Mouse (Mus musculus): Measurements from ENCODE around the gene Kat6b. TPM values are rescaled to one million over a fixed set of nuclear protein-coding genes. Genes with fewer than 3 reads are reported as not detected.

The Kat6b gene
- total RNA-seq, 4 experiments from 2014 or later = 45.4 to 64.1 (median 52.1) TPM

DNA sequence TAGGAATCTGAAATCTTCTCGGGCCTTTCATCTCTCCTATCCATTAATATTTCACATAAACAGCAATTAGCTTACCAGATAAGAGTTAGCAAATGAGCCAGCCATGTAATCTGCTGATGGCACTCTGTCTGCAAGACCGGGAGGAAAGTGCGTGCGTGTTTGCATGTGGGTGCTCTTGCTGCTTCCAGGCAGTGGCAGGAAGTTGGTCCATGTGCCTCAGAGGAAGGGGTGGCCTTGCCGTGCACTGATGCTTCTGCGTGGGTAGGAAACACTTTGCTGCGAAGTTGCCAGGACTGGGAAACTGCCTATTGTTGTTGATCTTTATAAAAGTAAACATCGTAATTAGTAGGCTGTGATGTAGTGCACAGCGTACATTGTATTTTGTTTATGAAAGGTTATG, 42.0 kb downstream of the Kat6b start:
- DNase-seq = no peak

DNA sequence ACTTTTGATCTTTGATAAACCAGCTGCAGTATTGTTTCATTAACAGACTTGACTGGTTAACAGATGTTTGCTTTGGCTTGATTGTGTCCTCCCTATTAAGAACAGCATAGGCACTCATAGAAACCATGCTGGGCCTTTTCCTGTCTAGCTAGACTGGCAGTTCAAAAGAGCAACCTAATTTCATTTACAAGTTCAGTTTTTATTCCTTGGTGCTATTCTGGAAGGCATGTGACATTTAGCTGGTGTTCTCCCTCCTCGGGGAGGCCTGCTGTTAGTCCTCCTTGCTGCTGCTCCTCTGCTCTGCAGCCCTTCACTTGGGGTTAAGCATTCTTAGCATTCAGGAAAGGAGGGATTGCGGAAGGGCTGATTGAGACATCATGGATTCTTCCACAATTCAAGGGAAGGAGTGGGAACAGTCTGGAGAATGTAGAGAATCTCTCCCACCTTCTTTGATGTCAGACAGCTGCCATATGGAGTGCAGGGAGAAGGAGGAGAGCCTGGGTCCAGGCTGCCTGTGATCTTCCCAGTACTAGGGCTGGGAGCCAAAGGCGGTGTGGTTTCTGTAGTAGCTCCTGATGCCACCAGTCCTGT, 42.7 kb downstream of the Kat6b start:
- DNase-seq = no peak

GRCm38 (mm10) chr14:21525674-21526073, 44.4 kb downstream of the Kat6b start:
- no peak for DNase-seq

DNA sequence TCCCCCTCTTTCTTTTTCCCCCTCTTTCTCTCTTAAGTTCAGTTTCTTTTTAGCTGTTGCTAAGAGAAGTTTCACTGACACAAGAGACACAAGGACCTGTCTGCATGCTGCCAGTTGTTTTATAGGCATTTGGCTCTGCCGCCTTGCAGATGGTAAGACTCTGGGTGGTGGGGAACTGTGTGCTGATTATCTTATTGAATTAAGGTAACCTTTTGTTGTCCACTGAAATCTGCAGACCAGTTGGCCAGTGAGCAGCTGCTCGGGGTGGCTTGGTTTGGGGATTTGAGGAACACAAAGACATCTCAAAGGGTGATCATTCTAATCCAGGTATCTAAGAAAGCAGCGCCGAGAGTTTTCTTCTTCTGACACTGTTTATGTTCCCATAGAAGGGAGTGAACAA, 52.3 kb downstream of the Kat6b start:
- DNase-seq = no peak

- DNase-seq = no peak
Observed at GRCm38 (mm10) chr14:21534066-21534465, 52.8 kb downstream of the Kat6b start.

GRCm38 (mm10) chr14:21534542-21535272, 53.5 kb downstream of the Kat6b start:
- no peak for DNase-seq

DNA sequence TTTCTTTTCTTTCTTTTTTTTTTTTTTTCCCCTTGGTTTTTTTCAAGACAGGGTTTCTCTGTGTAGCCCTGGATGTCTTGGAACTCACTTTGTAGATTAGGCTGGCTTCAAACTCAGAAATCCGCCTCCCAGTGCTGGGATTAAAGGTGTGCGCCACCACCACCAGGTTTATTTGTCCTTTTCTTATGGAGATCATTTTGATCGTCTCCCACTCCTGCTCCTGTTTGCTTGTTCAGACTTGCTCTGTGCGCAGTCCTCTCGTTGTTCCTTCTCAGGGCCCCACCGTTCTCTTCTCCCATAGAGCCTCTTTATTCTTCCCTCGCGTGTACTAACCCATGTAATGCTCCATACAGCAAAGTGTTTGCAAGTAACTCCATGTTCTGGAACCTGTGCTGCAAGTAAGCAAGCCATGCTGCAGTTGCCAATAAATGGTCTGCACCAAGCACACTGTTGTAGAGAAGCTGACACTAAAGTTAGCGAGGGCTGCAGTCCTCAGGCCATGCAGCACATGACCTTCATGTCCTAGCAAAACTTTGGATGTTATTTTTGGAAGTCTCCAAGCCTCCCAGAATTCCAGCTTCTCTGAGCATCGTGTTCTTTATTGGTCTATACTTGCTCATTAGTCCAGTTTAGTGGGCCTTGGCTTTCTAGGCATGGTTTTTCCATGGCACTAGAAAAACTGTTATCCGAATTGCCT, 55.4 kb downstream of the Kat6b start:
- DNase-seq = no peak

DNA sequence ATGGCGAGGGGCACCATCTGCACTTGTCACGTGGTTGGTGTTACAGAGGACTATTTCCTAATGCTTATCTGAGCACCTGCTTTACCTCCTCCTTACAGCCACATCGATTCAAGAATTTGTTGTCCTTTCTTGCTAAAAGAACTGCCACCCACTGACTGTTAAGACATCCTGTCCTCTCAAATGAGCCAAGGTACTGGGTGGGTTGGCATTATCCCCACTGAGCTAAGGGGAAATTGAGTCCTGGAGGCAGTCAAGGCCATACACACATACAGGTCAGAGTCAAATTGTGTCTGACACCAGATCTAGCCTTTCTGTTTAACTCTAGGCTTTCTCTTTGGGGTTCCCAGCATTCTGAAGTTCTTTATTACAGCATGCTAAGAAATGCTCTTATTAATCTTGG, 56.6 kb downstream of the Kat6b start:
- no peak for DNase-seq

GRCm38 (mm10) chr14:21539731-21540130, 58.5 kb downstream of the Kat6b start:
- no peak for DNase-seq

- DNase-seq = no peak
Observed at GRCm38 (mm10) chr14:21540361-21540760, 59.1 kb downstream of the Kat6b start.

DNA sequence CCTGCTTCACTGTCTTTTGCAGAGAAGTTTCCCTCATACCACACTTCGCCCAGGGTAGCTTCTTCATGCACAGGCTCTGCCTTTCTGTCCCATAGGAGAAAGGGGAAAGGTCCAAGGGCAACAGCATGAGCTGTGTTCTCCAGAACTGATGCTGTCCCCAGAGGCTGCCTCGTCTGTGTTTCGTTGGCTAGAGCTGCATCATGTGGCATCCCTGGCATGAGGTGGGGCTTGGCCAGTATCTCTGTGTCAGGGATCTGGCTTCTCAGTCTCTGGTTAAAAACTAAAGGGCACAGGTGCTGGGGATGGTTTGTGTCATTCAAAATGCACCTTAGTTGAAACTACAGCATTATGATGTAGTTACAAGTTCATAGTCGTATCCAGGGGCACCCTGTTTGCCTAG, 64.3 kb downstream of the Kat6b start:
- DNase-seq = no peak

GRCm38 (mm10) chr14:21546351-21546750, 65.1 kb downstream of the Kat6b start:
- DNase-seq = no peak

GRCm38 (mm10) chr14:21547297-21547696, 66.1 kb downstream of the Kat6b start:
- DNase-seq = no peak

DNA sequence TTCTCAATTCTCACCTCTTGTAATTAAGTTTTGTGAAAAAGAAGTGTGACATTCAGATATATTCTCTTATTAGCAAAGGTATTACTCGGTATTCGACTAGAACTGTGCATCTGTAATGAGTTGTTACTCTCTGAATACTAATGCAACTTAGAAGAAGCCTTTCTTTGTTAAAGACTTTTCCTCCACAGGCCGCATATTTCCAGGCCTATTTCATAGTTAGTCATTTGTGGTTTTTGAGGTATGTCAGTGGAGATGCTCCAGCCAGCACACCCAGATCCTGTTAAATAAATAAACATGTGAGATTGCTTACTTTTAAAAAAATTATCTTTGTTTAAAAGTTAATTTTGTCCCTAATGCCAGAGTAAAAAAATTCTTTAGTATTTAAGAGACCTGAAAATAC, 66.7 kb downstream of the Kat6b start:
- no peak for DNase-seq

GRCm38 (mm10) chr14:21548952-21549607, 67.8 kb downstream of the Kat6b start:
- DNase-seq = no peak

DNA sequence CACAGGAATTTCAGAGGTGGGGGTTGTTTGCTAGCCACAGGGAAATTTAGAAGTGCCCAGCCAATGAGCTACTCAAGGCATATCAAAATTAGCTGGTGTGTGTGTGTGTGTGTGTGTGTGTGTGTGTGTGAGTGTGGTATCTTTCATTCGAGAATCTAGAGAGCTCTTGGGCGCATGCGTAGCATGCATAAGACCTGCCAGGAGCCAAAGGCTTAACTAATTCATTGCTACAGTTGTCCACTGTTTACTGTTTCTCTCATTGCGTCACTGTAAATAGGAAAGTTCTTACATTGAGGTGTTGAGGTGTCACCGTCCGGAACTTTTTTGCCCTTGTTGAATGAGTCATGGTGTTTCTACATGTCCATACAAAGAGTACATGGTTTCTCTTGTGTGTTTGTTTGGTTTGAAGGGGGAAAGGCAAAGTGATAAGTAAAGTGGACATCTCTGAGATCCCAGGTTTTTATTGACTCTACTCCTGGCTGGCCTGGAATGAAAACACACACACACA, 68.4 kb downstream of the Kat6b start:
- no peak for DNase-seq

GRCm38 (mm10) chr14:21550576-21550975, 69.3 kb downstream of the Kat6b start:
- DNase-seq = no peak

- DNase-seq = no peak
Observed at GRCm38 (mm10) chr14:21551655-21552054, 70.4 kb downstream of the Kat6b start.

DNA sequence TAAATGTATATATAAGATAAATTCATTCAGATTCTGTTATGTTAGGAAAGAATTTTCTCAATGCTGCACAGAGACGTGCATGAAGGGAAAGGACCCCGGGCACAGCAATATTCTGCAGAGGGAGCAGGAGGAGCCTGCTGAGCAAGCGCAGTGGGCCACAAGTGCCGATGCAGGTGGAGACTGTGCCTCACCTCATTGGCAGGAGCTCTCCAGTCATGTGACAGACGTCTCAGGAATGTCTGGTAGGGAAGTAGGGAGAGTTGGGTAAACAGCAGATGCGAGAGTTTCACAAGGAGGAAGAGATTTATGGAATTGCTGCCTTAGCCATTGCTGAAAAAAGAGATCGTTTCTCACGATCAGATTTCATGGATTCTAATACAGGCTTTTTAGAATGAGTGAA, 71.7 kb downstream of the Kat6b start:
- no peak for DNase-seq

- DNase-seq = no peak
Observed at GRCm38 (mm10) chr14:21554046-21554445, 72.8 kb downstream of the Kat6b start.

DNA sequence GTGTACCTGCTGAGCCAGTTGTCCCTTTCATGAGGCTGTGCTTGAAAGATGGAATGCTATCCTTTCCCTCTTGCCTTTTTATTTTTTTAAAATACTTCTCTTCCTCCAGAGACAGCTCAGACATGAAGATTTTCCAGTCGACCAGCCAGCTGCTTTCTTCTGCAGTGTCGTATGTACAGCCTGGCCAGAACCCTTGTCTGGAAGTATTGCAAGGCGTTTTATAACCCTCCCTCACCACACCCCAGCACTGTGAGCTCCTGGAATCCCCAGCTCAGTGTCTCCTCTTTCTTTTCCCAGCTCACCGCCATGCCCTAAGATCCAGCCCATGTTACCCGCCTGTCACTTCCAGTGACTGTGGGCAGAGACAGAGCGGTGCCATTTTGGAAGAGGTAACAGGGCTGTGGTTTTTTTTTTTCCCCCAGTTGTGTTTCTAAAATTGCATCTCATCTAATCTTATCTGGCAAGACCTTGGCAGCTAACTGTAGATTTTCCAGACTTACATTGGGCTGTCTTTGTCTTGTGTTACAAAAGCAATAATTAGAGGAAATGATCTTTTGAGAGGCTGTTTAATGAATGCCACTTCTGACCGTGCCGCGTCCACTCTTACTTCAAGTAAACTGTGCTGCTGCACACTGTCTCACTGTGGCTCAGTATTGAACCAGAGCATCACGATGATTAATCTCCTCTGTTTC, 77.4 kb downstream of the Kat6b start:
- no peak for DNase-seq

GRCm38 (mm10) chr14:21559447-21559846, 78.2 kb downstream of the Kat6b start:
- no peak for DNase-seq
